Mouse (Mus musculus) brown adipose tissue, adult 24 weeks (tissue): ENCODE results near the gene Dlx4. TPM values are rescaled to one million over a fixed set of nuclear protein-coding genes. Genes with fewer than 3 reads are reported as not detected.

Experiments used
- H3K27ac ChIP-seq: fragments of 200-500 bp; replicated peaks from 2 replicates; pipeline ENCODE4 v1.5.1; 2012; ENCODE audit warnings: low read depth, mild to moderate bottlenecking, low read length
- H3K4me1 ChIP-seq: fragments of 200-500 bp; 2 replicates; pipeline ENCODE4 v1.6.1; 2012; ENCODE audit warnings: low read length, mixed read lengths; ENCODE audit not compliant: control insufficient read depth, insufficient read depth, insufficient read length
- H3K4me3 ChIP-seq: fragments of 200-500 bp; 2 replicates; pipeline ENCODE4 v1.5.1; 2012; ENCODE audit warnings: low read depth, mild to moderate bottlenecking, low read length, moderate library complexity; ENCODE audit not compliant: insufficient read depth
- polyA plus RNA-seq: library from polyadenylated mRNA; stranded (reverse); fragments of >200 nt; gene quantifications from 2 replicates; pipeline ENCODE4 v1.2.4, GENCODE M21; 2012; ENCODE audit not compliant: missing spikeins, insufficient read depth, insufficient read length

Dlx4 gene
- not detected in 2 replicates for polyA plus RNA-seq

DNA sequence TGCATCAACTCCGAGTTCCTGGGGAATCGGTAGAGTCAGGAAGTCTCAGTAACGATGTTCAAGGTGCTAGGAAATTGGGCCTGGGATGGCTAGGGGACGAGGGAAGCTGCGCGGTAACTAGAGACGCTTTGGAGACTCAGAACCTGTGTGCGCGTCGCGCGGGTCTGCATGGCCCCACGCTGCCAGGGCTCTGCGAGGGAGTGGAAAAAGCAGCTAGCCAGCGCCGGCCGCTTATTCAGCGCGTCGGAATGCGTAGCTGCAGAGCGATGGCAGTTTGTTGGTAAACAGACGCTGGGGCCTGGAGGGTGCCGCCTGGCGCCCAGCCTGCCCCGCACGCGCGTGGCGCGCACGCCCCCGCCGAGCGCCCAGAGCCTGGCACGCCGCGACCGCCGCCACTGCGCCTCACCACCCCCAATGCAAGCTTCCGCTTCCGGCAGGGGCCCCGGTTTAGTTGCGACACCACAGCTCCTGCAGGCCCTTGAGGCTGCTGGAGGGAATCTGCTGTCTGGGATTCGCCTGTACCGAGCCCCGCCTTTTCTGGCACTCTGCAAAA, at the start of gene Dlx4:
TSS of gene Dlx4 (minus strand) at position 413 of the 553 bp plus-strand sequence.
- H3K4me3 ChIP-seq = peak within 1 kb of the TSS; percentile 45
- no peak within 1 kb of the TSS for H3K27ac ChIP-seq
- H3K4me1 ChIP-seq = peaks cover 13% of the 10 kb centered on the region

DNA sequence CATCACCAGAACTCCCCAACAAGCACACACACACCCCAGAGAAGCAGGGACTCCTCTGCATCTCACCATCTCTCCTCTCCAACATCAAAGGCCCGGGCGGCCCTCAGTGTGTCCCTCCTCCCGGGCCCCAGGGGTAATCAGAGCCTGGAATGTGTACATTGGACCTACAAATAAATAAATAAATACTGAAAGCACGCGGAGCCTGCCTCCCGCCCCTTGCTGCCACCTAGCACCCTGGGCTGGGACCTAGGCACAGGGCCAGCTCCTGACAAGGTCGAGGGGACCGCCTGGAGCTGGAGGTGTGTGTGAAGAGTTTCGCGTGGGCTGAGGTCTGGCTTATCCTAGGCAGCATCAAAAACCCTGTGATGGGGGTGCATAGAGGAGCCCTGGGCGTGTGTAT, 43.8 kb upstream of the Dlx4 start:
- H3K4me1 ChIP-seq = no peaks in the 10 kb centered on the region
- H3K4me3 ChIP-seq = no peak overlapping the region
- no peak overlapping the region for H3K27ac ChIP-seq

DNA sequence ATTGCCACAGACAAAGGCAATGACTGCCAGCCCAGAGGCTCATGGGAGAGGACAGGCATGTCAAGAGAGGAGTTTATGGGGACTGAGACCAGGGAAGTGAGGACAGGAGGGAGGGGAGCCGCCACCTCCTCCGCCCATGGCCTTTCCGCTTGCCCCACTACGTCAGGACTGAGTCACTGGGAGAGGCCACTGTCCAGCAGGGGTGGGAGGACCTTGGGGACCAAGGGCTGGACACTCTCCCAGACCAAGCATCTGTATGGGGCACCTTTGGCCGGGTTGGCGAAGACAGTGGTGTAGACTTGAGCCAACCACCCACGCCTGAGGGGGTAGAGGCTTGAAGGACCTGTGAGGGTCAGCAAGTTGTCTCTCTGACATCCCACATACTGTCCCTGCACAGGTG, 40.8 kb upstream of the Dlx4 start:
- Histone ChIP-seq H3K4me1 (no peaks in the 10 kb centered on the region), H3K27ac (no peak overlapping the region), H3K4me3 (no peak overlapping the region)

GRCm38 (mm10) chr11:95185700-95186099, 39.6 kb upstream of the Dlx4 start:
- Histone ChIP-seq H3K4me1 (no peaks in the 10 kb centered on the region), H3K27ac (no peak overlapping the region), H3K4me3 (no peak overlapping the region)

- Histone ChIP-seq H3K4me3 (no peak overlapping the region), H3K27ac (no peak overlapping the region), H3K4me1 (no peaks in the 10 kb centered on the region)
Measured at GRCm38 (mm10) chr11:95184561-95184960, 38.5 kb upstream of the Dlx4 start.

GRCm38 (mm10) chr11:95179311-95179710, 33.2 kb upstream of the Dlx4 start:
- Histone ChIP-seq H3K4me1 (no peaks in the 10 kb centered on the region), H3K27ac (no peak overlapping the region), H3K4me3 (no peak overlapping the region)

- Histone ChIP-seq H3K27ac (no peak overlapping the region), H3K4me3 (no peak overlapping the region), H3K4me1 (no peaks in the 10 kb centered on the region)
Measured at GRCm38 (mm10) chr11:95165857-95166256, 19.8 kb upstream of the Dlx4 start.

DNA sequence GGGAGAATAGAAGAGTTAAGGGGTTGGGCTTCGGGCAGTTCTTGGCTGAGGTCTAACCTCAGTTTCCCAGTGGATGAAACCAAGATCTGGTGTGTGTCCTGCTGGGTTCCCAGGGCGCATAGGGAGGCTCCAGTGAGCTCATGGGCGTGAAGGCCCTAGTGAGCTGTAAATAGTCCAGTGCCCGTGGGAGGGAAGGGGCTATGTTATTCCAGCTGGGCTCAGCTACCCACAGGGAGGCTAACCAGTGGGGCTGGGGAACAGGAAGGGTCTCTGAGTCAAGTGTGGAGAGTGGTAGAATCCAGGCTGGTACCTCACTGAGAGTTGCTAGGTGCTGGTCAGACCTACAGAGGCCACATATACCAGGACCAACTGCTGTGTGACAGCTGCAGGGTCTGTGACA, 15.6 kb upstream of the Dlx4 start:
- no peak overlapping the region for H3K4me3 ChIP-seq
- no peak overlapping the region for H3K27ac ChIP-seq
- no peaks in the 10 kb centered on the region for H3K4me1 ChIP-seq

DNA sequence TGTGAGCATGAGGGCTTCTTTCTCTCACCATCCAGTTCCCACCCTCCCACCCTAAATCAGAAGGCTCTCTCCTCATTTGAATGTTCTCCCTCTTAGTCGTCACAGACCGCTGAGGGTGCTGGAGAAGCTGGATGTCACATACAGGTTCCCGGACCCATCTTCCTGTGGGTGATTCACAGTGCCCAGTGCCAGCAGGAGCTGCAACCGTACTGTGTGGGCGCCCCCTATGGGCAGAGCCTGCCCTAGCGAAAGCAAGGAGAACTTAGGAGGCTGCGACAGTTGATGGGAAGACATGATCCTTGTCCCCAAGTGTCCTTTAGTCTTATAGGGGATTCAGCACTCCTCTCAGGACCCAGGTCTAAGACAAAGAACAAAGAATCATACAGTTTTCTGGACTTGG, 14.6 kb upstream of the Dlx4 start:
- H3K4me3 ChIP-seq = no peak overlapping the region
- no peak overlapping the region for H3K27ac ChIP-seq
- H3K4me1 ChIP-seq = no peaks in the 10 kb centered on the region

- no peaks in the 10 kb centered on the region for H3K4me1 ChIP-seq
- H3K4me3 ChIP-seq = no peak overlapping the region
- H3K27ac ChIP-seq = no peak overlapping the region
Measured at GRCm38 (mm10) chr11:95159763-95160371, 13.8 kb upstream of the Dlx4 start.

GRCm38 (mm10) chr11:95157872-95158271, 11.8 kb upstream of the Dlx4 start:
- no peaks in the 10 kb centered on the region for H3K4me1 ChIP-seq

GRCm38 (mm10) chr11:95157356-95157755, 11.3 kb upstream of the Dlx4 start:
- Histone ChIP-seq H3K27ac (no peak overlapping the region), H3K4me3 (no peak overlapping the region), H3K4me1 (no peaks in the 10 kb centered on the region)

More at GRCm38 (mm10) chr11:95157872-95158271, 11.8 kb upstream of the Dlx4 start:
- H3K4me3 ChIP-seq = no peak overlapping the region
- H3K27ac ChIP-seq = no peak overlapping the region

- Histone ChIP-seq H3K4me1 (no peaks in the 10 kb centered on the region), H3K4me3 (no peak overlapping the region), H3K27ac (no peak overlapping the region)
Measured at GRCm38 (mm10) chr11:95155511-95155910, 9.4 kb upstream of the Dlx4 start.

GRCm38 (mm10) chr11:95153681-95154080, 7.6 kb upstream of the Dlx4 start:
- Histone ChIP-seq H3K4me3 (no peak overlapping the region), H3K4me1 (no peaks in the 10 kb centered on the region), H3K27ac (no peak overlapping the region)

- no peaks in the 10 kb centered on the region for H3K4me1 ChIP-seq
- H3K4me3 ChIP-seq = no peak overlapping the region
- H3K27ac ChIP-seq = no peak overlapping the region
Measured at GRCm38 (mm10) chr11:95153116-95153515, 7.1 kb upstream of the Dlx4 start.
